Mouse (Mus musculus) skeletal muscle tissue, adult 2 months (tissue): ENCODE measurements around the gene Nt5c3b.

Experiments
- DNase-seq: peaks from one replicate; pipeline ENCODE4 v3.0.0-alpha.2; 2012; ENCODE audit warnings: low read depth, low spot score

The Nt5c3b gene

GRCm38 (mm10) chr11:100399727-100400538 is 41.7 kb downstream of the Nt5c3b start:
- DNase-seq, result no peak

GRCm38 (mm10) chr11:100399320-100399719 is 42.3 kb downstream of the Nt5c3b start:
- no peak for DNase-seq

GRCm38 (mm10) chr11:100398517-100398916 is 43.1 kb downstream of the Nt5c3b start:
- DNase-seq, result no peak

- peak; percentile 99 for DNase-seq
Observed at GRCm38 (mm10) chr11:100397600-100398389, 43.8 kb downstream of the Nt5c3b start, which contains the start of gene Jup. TSS of gene Jup (minus strand) at chr11:100397763.

- no peak for DNase-seq
Observed at GRCm38 (mm10) chr11:100396886-100397599, 44.6 kb downstream of the Nt5c3b start.

- DNase-seq, result no peak
Observed at GRCm38 (mm10) chr11:100395861-100396631, 45.6 kb downstream of the Nt5c3b start.

GRCm38 (mm10) chr11:100395200-100395599 is 46.4 kb downstream of the Nt5c3b start:
- DNase-seq, result peak; percentile 85

GRCm38 (mm10) chr11:100394353-100395074 is 47.1 kb downstream of the Nt5c3b start:
- no peak for DNase-seq

- DNase-seq, result no peak
Observed at GRCm38 (mm10) chr11:100393733-100394132, 47.9 kb downstream of the Nt5c3b start.

- DNase-seq, result no peak
Observed at GRCm38 (mm10) chr11:100392958-100393357, 48.6 kb downstream of the Nt5c3b start.

- no peak for DNase-seq
Observed at GRCm38 (mm10) chr11:100391884-100392345, 49.7 kb downstream of the Nt5c3b start.

- peak; percentile 95 for DNase-seq
Observed at GRCm38 (mm10) chr11:100391081-100391883, 50.3 kb downstream of the Nt5c3b start.

GRCm38 (mm10) chr11:100389931-100390445 is 51.6 kb downstream of the Nt5c3b start:
- DNase-seq, result peak; percentile 81

- DNase-seq, result peak; percentile 86
Observed at GRCm38 (mm10) chr11:100388588-100388987, 53.0 kb downstream of the Nt5c3b start.

GRCm38 (mm10) chr11:100387589-100388375 is 53.8 kb downstream of the Nt5c3b start:
- peak; percentile 70 for DNase-seq

- DNase-seq, result no peak
Observed at GRCm38 (mm10) chr11:100387111-100387510, 54.5 kb downstream of the Nt5c3b start.

- DNase-seq, result no peak
Observed at GRCm38 (mm10) chr11:100386586-100386985, 55.0 kb downstream of the Nt5c3b start.

- no peak for DNase-seq
Observed at GRCm38 (mm10) chr11:100385016-100385415, 56.6 kb downstream of the Nt5c3b start.
